Mouse (Mus musculus): ENCODE results near the gene Spaca3. TPM values are rescaled to one million over a fixed set of nuclear protein-coding genes. Genes with fewer than 3 reads are reported as not detected.

The Spaca3 gene
- polyA plus RNA-seq (2017; shearing (Covaris generic)), result not detected

DNA sequence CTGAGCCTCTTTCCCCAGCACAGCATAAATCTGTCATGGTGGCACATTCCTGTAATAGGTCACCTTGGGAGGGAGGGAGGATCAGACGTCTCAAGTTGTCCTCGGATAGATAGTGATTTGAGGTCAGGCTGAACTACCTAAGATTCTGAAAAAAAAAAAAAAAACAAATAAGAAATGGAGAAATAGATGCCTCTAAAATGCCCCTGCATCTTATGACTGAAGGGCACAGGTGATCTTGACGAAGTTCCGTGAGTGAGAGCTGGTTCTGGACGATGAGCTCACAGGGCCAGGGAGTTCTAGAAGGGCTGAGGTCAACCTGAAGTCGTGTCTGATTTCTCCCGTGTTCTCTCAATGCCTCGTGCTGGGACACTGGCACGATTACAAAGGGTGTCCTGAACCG is at the start of gene Spaca3:
Gene Spaca3, plus strand, starts transcription at position 301 of the 400 bp plus-strand sequence.
- ATAC-seq, result no peak

DNA sequence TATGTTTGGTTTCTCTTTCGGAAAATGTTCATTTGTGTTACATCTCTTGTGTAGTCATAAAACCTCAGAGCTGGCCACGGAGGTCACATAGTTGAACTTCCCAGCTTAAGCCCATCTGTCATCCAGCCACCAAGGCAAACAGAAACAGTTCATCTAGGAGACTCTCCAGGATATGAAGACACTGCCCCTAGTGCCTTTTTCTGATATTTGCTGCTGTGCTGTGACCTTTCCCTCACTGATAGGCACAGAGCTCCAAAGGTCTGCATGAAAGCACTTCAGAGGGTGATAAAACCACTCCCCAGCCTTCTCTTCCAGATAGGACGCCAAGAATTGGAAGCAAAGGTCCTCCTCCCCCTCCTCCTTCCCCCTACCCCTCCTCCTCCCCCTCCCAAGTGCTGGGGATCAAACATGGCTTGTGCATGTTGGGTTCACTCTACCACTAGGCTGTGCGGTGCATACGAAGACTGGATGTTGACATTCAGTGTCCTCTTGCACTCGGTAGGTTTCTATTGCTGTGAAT is 49.6 kb upstream of the Spaca3 start:
- no peak for ATAC-seq

DNA sequence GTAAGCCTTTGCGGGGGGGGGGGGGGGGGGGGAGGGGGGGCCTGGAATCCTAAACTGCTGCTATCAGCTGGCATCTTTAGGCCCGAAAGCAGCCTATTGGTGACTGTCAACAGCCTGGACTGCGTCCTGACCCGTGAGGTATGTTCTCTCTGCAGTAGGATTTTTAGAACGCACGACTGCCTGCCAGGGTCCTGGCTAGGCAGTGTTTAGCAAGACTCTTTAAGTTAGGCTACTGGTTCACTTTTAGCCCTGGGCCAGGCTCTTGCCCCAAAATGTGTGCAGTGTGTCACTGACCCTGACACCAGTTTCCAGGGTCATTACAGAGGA is 48.5 kb upstream of the Spaca3 start:
- ATAC-seq, result no peak

- no peak for ATAC-seq
Measured at GRCm38 (mm10) chr11:80809993-80810821, 48.0 kb upstream of the Spaca3 start, which contains the start of gene Tmem98. TSS of gene Tmem98 (plus strand) at chr11:80810175.

- ATAC-seq, result no peak
Measured at GRCm38 (mm10) chr11:80811156-80811555, 47.0 kb upstream of the Spaca3 start.

- ATAC-seq, result no peak
Measured at GRCm38 (mm10) chr11:80815354-80815753, 42.8 kb upstream of the Spaca3 start.

DNA sequence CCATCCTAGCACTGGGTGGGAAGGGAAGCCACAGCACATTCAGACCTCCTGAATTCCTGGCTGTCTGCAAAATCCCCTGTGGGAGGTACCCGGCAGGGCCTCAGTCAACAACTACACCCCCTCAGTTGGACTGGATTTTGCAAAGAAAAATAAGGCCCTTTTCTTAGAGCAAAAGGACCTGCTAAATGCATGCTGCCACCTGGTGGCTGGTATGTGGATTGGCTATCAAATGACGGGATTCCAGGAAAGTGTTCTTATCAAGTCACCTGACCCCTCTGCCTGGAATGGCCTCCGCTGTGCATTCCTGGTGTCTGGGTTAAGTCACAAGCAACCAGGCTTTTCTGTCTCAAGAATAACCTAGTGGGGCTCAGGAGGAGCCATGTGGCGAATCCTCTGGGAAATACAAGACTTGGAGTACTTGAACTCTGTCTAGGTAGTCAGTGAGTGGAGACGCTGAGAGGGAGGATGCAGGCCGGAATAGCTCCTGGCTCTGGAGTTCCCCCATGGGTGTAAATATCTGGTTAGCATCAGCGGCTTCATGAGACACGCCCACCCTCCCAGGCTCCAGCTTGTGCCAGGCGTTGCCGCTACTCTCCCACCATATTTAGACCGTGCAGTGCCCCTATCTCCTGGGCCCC is 40.0 kb upstream of the Spaca3 start:
- ATAC-seq, result no peak

DNA sequence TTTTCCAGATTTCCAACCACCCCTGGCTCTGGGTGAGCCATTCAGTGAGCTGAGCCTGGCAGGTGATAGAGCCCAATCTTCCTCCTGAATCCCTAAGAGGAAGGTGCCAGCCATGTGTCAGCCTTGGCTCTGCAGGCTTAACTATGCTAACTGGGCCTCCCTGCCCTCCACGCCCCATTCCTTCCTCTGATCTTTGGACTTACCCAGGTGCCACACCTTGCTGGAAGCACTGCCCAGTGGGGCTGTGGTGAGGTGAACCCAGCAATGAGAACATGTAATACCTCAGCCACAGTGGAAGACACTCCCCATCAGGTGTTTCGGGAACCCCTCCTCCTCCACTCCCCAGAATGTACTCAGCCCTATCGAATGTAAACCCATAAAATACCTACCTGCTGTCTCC is 38.1 kb upstream of the Spaca3 start:
- no peak for ATAC-seq

- no peak for ATAC-seq
Measured at GRCm38 (mm10) chr11:80821296-80821695, 36.9 kb upstream of the Spaca3 start.

GRCm38 (mm10) chr11:80821794-80822193 is 36.4 kb upstream of the Spaca3 start:
- ATAC-seq, result no peak

DNA sequence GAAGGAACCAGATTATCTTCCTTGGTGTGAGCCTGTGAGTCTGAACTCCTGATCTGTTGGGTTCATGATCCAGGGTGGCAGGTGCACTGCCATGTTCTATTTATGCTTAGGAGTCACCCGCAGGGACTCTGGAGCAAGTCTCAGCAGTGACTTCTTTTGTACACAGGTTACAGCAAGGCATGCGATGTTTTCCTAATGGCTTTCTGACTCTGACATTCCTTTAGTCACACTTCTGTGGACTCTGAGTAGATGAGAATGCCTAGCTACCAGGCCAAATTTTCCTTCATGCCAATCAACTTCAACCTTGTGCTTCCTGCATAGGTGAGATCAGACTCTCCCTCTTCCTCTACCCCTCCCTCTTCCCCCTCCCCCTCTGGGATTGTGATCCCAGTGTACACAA is 22.8 kb upstream of the Spaca3 start:
- ATAC-seq, result no peak

DNA sequence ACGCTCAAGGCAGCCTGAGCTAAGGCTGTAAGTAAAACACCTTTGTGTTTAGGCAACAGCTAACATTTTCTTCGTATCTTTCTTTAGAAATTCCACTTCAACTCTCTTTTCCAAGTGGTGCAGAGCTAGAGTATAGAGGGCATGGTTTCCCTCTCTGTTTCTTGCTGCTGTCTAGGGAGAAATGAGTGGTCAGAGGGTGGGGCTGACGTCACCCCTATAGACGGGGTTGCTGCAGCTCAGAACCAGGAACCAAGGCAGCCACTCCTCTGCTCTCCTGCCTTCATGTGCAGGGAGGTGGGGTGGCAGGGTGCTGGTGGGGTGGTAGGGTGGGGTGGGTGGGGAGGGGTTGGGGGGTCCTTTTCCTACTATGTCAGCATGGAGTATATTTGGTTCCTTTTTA is 22.3 kb upstream of the Spaca3 start:
- ATAC-seq, result no peak

- ATAC-seq, result no peak
Measured at GRCm38 (mm10) chr11:80838724-80839123, 19.4 kb upstream of the Spaca3 start.

- no peak for ATAC-seq
Measured at GRCm38 (mm10) chr11:80843435-80843834, 14.7 kb upstream of the Spaca3 start.

- no peak for ATAC-seq
Measured at GRCm38 (mm10) chr11:80845486-80845885, 12.7 kb upstream of the Spaca3 start.

GRCm38 (mm10) chr11:80846115-80846514 is 12.1 kb upstream of the Spaca3 start:
- ATAC-seq, result no peak

DNA sequence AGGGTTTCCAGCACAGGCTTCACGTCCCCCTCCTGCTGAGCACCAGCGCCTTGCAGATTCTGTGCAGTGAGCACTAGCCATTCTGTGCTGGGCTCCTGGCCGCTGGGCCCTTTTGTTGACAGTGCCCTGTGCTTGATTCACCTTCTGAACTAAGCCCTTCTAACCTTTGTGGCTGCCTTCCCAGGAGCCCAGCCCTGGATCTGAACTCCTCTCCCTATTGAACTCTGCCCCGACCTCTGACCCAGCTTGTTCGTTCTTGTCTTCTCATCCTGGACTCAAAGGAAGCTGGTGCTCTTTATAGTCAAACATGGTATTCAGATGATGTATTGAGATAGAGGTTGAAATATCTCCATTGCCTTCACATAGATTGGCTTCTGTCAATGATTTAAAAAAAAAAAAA is 10.0 kb upstream of the Spaca3 start:
- ATAC-seq, result no peak

- no peak for ATAC-seq
Measured at GRCm38 (mm10) chr11:80851859-80852258, 6.3 kb upstream of the Spaca3 start.

GRCm38 (mm10) chr11:80853014-80853413 is 5.2 kb upstream of the Spaca3 start:
- no peak for ATAC-seq

GRCm38 (mm10) chr11:80854430-80854829 is 3.7 kb upstream of the Spaca3 start:
- ATAC-seq, result no peak

GRCm38 (mm10) chr11:80854908-80855307 is 3.3 kb upstream of the Spaca3 start:
- no peak for ATAC-seq

DNA sequence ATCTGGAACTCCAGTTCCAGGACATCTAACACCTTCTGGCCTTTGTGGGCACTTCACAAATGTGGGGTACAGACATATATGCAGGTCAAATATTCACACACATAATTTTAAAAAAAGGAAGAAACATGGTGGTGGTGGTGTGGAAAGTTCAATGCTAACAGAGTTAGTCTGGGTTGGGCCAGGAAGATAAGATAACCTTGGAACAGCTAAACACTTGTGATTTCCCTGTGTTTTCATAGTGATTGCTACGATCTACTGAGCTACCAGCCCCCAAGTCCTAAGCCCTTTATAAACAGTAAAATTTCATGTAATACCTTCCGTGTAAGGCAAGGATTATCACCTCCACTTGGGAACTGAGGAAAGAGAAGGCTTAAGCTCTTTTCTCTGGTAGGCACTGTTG is 1.3 kb upstream of the Spaca3 start:
- no peak for ATAC-seq

DNA sequence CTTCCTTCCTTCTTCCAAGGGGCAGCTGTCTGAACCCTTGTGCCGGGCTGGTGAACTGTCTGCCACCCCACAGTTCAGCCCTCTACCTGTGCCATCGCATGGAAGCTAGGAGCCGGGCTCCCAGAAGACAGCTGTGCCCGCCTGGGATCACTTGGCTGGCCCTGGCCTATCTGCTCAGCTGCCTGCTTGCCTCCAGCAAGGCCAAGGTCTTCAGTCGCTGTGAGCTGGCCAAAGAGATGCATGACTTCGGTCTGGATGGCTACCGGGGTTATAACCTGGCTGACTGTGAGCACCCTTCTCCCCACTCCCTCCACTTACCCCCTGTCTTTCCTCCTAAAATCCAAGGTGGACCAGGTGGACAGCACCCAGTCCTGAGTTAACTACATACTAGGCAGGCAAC is 4.8 kb downstream of the Spaca3 start:
- no peak for ATAC-seq

DNA sequence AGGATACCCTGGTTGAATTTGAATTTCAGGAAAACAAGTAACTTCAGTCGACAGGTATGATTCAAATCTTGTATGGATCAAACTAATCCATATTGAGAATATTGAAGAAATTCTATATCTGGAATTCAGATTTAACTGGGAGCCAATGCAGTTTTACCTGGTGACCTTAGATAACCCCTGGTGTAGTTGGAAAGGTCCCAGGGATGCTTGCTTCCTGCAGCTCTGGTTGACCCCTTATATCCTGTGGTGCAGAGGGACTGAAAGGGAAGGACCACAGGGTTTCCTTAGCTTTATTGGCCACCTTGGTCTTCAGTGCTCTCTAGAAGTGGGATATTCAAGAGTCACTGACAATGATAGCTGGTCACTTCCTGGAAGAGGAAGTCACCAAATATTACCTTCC is 9.9 kb downstream of the Spaca3 start:
- ATAC-seq, result no peak

All from activated CD4-positive, CD25-positive, alpha-beta regulatory T cell, adult 4 months (primary cell).